Mouse (Mus musculus) ES-Bruce4 (cell line): ENCODE results near the gene Cwc27.

ENCODE experiments used
- CTCF ChIP-seq: IDR thresholded peaks from one replicate; pipeline ENCODE4 v1.8.1; 2011; ENCODE audit warnings: low read depth, low read length
- EP300 ChIP-seq: IDR thresholded peaks from 2 replicates; pipeline ENCODE4 v1.6.1; 2011; ENCODE audit warnings: low read depth, low read length; ENCODE audit not compliant: insufficient read depth
- POLR2A ChIP-seq: IDR thresholded peaks from one replicate; pipeline ENCODE4 v1.8.1; 2011; ENCODE audit warnings: low read length; ENCODE audit not compliant: insufficient read depth

GRCm38 (mm10) chr13:104631621-104632205 is 185.2 kb downstream of the Cwc27 start:
- TF ChIP-seq CTCF: no peak
- TF ChIP-seq POLR2A: no peak
- TF ChIP-seq EP300: no peak
